Mouse (Mus musculus): Measurements from ENCODE around the gene Anp32b. TPM values are rescaled to one million over a fixed set of nuclear protein-coding genes. Genes with fewer than 3 reads are reported as not detected.

Anp32b gene
- total RNA-seq, 2 experiments from 2014 or later = 58.1 to 66.6 TPM

DNA sequence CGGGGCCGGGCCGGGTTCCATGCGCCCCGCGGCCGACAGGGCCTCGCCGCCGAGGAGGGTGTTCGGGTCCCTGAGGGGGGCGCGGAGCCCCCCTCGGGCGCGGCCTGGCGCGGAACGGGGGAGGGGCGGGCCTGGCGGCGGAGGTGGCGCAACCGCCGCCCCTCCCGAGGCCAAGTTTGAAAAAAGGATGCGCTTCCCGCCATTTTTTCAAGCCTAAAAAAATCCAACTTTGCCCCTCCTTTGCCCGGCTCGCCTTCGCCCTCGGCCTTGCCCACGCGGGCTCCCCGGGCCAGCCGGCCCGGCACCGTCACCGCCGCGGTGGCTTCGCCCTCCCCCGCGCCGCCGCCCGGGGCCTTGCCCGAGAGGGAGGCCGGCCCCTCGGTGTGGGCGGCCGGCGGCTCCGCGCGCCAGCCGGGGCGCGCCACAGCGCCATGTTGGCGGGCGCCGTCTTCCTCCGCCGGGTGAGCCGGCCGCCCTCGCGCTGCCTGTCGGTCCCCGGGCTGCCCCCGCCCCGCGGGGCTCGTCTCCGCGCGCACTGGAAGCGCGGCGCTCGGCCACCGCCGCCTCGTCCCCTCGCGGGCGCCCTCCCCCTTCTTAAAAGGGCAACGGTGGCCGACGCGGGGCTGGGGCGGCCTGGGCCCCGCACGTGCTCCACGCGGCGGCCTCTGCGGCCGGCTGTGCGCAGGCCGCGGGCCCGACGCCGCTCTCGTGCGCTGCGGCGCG, 1.2 kb downstream of the Anp32b start:
- DNase-seq = peak; percentile 79 to 83
- intact Hi-C loops (cut with DNase I) = loop anchor here (2.0 kb wide), 2 partner anchors 35 to 63 kb away; partner anchors contain the start of gene Trmo

DNA sequence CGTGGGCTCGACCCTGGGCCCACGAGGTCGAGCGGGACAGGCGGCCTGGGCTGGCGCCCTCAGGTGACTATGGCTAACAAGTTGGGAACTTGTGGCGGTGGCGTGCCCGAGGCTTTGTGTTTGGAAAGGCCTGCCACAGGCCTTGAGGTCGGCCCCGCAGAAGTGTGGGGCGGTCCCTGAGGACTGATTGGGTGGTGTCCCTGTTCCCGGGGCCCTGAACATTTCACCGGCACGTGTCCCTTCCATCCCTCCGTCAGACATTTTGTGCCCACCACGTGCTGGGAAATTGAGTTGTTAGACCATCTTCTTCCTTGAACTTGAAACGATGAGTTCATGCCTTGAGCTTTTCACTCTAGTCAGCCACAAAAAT, 1.8 kb downstream of the Anp32b start:
- intact Hi-C loops (cut with DNase I) = loop anchor here (2.0 kb wide), 1 partner anchor 34 kb away; no protein-coding TSS in a partner anchor

DNA sequence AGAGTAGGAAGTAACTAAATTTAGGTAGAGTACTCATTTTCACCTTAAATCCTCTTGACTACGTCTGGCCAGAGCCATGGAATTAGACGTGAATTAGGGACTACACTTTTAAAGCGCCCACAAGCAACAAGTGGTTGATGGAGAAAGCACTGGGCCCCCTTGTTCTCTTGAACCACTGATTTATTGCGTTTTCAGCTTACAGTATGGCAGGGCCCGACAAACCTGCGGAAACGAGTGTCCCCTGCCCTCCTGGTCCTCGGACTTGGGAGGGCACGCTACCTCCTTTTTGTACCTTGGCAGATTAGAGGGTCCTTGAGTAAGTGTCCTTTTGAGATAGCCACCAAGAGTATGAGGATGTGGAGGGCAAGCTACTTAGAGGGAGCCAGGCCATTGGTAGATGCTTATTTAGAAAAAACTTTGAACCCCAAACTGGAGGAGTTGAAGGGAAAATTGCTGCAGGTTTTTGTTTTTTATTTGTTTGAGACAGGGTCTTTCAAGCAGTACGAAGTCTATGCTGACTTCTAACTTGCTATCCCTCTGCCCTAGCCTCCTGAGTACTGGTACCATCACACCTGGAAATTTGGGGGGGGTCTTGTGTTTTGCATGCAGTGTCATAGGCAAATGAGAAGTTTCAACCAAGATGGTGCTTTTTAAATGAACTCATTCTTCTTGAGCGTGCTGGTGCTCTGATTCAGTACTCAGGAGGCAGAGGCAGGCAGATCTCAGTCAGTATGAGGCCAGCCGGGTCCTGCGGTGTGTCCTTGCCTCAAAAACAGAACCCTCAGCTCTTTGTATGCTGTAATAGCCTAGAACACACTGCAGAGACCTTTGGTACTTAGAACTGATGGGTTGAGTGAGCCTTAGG, 2.4 kb downstream of the Anp32b start:
- DNase-seq = no peak
- intact Hi-C loops (cut with DNase I) = loop anchor here (2.0 kb wide), 1 partner anchor 34 kb away; no protein-coding TSS in a partner anchor

More for the DNA sequence above, 1.8 kb downstream of the Anp32b start:
- DNase-seq = peak in 1 of 2 experiments; percentile 55

DNA sequence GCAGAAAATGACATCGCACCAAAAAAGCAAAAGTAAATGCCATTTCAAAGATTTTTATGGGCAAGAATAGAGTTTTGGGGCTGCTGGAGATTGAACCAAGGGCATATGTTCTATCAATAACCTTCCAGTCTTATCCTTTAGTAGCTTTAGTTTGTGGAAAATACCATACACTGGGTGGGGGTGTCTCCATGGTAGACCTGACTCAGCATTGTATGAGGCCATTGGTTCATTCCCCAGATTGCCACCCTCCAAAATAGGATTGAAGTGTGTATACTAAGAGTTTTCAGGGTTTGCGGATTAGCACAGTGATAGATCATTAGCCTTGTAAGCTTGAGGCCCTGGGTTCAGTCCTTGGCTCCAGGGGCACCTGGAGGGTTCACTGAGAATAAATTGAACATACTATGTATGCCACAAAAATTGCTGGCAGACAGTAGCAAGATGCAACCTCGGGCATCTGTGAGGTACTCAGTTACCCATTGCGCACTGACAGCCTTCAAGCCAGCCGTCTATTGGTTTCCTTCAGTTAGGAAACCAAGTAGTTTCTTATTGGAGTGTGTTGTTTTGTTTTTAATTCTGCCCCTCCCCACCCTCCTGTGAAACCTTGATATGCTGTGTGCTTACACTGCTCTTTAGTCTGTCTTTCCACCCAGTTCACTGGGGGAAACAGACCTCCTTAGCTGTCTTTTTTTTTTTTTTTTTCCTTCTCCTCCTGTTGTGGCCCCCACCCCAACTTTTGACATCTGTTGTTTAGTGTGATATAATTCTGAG, 3.6 kb downstream of the Anp32b start:
- intact Hi-C loops (cut with DNase I) = no loop called here
- no peak for DNase-seq

DNA sequence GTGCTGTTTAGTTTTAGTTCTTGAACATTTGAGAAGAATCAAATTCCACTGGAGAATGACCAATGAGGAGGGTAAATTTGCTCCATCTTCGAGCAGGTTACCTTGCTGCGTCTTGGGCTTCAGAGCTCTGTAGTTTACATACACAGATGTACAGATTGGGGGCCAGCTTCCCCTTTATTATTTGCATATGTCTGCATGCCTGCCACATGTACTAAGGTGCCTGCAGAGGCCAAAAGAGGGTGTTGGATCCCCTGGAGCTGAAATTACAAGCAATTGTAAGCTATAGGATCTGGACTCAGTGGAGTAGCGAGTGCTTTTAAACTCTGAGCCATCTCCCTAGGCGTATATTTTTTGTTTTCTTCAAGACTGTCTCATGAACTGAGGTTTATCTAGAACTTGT, 6.1 kb downstream of the Anp32b start:
- no peak for DNase-seq
- intact Hi-C loops (cut with DNase I) = no loop called here

DNA sequence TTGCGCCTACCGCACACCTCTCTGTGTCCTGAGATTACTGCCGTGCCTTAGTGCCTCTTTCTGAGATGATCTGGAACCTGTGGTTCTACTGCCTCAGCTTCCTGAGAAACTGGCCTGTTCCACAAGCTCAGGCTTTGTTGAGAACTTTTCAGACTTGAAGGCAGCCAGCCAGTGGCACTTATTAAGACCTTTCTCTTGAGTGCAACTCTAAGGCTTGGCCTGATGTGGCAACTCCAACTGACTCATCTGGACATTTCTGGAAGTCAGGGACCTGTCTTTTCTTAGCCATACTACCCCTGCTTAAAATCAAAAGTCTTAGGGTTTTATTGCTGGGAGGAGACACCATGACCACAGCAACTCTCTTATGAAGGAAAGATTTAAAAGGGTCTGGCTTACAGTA, 6.5 kb downstream of the Anp32b start:
- intact Hi-C loops (cut with DNase I) = no loop called here
- DNase-seq = no peak

DNA sequence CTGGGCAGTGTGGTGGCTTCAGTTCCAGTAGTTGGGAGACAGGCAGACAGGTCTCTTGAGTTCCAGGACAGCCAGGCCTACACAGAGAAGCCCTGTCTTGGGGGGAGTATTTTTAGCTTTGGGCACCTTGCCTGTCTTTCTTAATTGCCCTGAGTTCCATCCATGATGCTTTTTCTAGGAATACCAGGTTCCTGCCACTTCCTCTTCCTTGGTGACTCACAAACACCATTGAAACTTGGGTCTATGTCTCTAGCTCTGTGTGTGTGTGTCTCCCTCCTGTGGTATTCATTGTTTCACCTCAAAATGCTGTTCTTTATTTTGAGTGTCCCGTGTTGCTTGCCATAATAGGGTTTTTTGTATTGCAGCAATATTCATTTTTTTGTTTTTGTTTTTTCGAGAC, 7.7 kb downstream of the Anp32b start:
- intact Hi-C loops (cut with DNase I) = no loop called here
- DNase-seq = no peak

DNA sequence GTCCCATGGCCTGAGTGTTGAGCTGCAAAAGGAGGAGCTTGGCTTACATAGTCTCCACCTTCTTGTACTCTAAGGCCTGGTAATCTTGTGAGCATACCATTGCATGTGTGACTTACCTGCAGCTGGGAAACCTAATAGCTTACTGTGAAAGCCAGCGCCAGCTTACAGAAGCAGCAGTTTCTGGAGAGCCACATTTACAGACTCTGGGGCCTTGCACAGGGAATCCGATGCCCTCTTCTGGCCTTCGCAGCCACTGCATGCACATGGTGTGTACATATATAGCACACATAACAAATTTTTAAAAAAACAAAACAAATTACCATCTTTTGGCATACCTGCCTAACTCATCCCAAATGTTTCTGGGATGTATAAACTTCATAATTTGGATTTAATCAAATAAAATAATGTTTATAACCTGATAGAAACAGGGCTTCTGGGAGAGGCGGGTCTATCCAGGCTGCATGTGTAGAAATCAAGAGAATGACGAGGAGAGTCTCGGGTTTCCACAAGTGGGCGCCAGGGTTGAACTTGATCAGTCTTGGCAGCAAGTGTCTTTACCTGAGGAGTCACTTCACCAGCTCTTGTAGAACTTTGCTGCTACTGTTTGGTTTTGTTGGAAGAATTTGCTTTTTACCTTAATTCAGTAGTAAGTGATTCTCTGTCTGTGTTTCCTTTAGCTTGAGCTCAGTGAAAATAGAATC, 12.6 kb downstream of the Anp32b start:
- DNase-seq = peak in 1 of 2 experiments; percentile 40
- intact Hi-C loops (cut with DNase I) = loop anchor here (5.0 kb wide), 1 partner anchor 261 kb away; no protein-coding TSS in a partner anchor

DNA sequence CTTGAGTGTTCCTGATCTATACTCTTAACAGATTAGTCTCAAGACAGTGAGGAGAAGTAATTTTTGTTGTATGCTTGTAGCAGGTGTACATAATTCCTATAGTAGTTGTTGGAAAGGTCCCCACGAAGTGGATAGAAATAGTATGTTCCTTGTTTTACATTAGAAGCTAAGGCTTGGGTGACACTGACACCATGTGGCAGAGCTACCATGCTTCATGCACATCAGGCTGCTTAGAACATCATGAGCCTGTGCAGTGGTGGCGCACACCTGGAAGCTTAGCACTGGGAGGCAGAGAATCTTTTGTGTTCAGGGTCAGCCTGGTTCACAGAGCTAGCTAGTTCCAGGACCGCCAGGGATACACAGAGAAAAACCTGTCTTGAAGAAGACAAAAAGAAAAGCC, 15.0 kb downstream of the Anp32b start:
- intact Hi-C loops (cut with DNase I) = no loop called here
- DNase-seq = no peak

DNA sequence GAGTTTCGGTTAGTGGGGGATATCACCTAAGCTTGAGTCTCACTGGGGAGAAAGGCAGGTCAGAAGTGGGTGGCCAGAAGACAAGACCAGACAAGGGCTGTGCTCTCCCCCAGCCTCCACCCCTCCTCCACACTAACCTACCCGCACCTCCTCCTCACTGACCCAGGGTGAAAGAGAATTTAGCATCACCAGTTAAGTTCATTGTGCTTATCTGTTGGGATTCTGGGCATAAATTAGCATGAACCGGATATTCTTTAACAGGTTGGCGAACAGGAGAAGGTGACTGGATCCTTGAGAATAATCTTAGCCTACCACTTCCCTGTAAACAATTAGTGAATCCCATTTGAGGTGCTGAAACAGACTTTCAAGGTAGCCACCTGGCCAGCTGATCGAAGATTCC, 24.4 kb downstream of the Anp32b start:
- intact Hi-C loops (cut with DNase I) = no loop called here
- no peak for DNase-seq

DNA sequence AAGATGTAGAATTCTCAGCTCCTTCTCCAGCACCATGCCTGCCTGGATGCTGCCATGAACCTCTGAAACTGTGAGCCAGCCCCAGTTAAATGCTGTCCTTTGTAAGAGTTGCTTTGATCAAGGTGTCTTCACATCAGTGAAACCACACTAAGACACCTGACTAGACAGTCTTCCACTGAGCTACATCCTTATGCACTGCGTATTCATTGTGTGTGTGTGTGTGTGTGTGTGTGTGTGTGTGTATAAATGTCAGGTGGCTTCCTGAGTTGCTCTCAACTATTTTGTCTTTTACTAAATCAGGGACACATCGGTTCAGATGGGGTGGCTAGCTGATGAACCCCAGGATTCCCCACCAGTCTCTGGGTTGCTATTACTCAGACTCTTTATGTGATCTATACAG, 28.4 kb downstream of the Anp32b start:
- no peak for DNase-seq
- intact Hi-C loops (cut with DNase I) = no loop called here

DNA sequence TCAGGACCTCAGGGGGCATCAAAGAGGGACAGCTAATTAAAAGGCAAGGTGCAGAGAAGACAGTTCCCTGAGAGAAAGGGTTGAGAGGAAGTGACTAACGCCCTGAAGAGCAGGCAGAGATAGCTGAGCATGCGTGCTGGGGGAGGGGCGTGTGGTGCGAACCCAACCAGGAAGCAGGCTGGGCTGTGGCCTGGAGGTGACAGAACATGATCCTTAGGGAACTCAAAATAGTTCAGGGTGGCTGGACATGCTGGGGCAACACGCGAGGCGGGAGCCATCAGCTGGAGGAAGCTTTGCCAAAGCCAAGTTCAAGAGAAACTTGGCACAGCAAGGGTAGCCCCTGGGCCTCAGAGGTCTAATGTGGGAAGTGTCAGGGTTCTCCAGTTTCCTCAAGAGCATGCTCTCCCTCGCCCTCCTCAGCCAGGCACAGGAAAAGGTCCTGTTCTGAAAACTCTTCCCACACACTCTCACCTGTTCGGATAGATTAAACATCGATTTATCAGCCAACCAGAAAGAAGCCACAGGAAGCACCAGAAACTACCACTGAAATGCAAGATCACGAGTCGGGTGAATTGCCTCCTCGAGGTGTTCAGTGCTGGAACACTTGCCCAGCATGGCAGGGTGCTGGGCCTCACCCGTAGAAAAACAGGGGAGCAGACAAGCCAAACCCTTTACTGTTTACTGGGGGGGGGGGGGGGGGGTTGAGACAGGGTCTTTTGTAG, 35.2 kb downstream of the Anp32b start:
- peak; percentile 78 to 80 for DNase-seq
- intact Hi-C loops (cut with DNase I) = loop anchor here (2.0 kb wide), 1 partner anchor 33 kb away; no protein-coding TSS in a partner anchor

DNA sequence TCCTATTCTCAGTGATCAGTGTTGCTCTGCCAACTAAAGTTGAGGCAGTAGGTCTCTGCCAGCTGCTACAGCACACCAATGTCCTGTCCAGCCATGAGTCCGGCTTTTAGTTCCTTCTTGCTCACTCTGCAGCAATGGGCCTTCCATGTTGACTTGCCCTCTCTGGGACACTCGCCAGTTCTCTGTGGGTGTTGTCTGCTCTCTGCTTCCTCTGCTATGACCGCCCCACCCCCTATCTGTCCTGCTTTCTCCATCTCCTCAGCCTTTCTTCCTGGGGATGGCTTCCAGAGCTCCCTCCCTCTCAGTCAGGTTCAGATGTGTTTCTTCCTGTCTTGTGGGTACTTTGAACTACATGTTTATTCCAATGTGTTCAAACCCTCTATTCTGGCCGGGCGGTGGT, 36.6 kb downstream of the Anp32b start:
- intact Hi-C loops (cut with DNase I) = loop anchor here (2.0 kb wide), 1 partner anchor 35 kb away; no protein-coding TSS in a partner anchor

DNA sequence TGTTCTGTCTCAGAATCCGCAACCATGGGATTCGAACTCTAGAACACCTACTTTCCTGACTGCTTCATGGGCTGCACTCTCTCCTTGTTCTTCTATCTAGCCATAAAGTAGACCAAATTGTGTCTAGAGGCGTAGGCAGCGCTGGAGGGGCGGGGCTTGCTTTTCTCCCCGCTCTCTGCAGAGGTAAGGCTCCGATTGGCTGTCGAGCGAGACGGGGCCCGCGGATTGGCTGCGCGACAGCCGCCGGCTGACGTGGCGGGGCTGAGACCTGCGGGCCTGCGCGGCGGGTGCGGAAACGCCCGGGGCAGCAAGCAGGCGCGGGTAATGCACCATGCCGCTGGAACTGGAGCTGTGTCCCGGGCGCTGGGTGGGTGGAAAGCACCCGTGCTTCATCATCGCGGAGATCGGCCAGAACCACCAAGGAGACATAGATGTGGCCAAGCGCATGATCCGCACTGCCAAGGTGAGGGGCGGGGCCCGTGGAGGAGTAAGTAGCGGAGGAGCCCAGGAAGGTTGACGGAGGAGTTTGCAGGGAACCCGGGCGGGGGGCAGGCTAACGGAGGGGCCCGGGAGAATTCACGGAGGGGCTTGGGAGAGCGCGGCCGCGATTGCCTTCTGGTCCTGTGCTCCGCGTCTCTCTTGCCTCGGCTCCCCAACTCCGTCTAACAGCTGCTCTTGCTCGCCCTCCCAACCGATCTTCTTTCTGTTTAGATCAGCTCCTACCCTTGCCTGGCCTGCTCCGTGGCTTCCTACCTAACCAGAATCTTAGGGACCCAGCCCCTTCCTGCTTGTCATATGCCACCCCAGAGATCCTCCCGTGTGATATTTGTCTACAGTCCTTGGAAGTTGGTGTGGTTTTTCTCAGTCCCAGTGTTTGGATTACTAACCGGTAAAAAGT, 38.6 kb downstream of the Anp32b start, which contains the start of gene Nans:
Gene Nans (plus strand): TSS at position 221 of the 898 bp plus-strand sequence.
- DNase-seq = peak; percentile 96
- intact Hi-C loops (cut with DNase I) = no loop called here

More for the DNA sequence above, 36.6 kb downstream of the Anp32b start:
- DNase-seq = peak; percentile 65 to 69

DNA sequence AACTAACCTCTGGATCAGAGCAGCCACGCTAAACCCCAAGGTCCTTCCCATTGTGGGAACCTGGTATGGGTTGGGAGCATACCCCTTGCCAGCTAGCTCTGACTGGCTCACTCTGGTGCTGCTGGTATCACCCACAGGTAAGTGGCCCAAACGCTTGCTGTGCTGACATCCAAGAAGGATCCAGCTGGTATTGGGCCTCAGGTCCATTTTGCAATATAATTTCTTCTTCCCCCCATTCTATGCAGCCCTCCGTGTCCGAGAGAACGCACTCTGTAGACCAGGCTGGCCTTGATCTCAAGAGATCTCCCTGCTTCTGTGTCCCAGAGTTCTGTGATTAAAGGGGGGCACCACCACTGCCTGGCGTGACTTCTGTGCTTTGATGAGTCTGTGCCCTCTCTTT, 42.4 kb downstream of the Anp32b start:
- intact Hi-C loops (cut with DNase I) = no loop called here

DNA sequence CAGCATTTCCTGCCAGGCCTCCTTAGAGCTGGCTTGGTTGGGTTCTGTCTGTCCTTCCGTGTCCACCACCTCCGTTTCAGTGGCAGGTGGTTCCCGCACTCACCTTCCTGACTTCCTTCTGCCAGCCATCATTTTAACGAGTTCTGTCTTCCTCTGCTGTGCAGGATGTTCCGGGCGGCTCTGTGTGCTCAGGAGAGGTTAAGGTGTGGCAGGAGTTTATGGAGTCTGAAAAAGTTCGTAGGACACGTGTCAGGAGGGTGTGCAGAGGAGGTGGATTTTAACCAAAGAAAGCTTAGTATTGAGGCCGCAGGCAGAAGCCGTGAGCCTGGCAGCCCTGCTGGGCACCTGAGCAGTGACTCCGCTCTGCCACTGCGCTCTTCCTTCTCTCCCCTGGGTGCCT, 44.8 kb downstream of the Anp32b start:
- intact Hi-C loops (cut with DNase I) = no loop called here
- DNase-seq = no peak

More for the DNA sequence above, 42.4 kb downstream of the Anp32b start:
- no peak for DNase-seq

DNA sequence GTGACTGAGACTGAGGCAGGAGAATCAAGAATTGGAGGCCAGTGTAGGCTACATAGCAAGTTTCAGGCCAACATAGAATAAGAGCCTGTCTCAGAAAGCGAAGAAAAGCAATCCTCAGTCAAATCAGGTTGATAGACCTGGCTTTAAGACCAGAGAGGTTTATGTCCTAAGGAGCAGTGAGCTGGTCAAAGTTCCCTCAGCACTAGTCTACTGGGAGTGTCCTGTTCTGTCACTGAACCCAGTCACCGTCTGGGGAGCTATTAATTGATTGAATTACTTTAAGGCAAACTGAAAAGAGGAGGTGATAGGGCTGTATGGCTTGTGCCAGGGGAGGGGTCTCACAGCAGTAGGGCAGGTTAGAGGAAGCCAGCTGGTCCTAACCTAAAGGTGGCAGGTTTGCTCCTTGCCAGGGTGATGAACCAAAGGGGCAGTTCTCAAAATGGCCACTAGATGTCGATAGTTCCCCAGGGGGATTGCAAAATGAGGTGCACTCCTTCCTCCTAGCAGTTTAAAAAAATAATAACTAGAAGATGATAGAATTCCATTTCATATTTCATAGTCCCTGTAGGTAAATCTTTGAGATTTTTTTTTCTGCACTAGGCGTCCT, 46.7 kb downstream of the Anp32b start:
- peak; percentile 75 to 87 for DNase-seq
- intact Hi-C loops (cut with DNase I) = no loop called here

DNA sequence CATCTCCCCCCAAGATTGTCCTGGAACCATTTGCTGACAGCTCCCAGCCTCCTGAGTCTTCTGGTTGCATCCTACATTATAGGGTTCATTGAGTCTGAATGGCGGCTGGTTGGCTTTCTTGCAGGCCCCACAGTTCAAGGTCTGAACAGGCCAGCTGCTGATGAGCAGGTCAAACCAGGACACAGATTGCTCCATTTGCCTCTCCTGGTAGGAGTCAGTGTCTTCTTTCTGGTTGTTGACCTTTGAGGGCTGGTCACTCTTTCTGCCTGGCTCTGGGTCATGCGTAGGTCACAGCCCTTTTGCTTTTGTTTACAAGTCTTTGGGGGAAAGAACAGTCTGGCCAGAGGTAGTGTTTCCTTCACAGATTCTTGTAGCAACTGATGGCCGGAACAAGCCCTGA, 47.8 kb downstream of the Anp32b start:
- no peak for DNase-seq

More for the DNA sequence above, 47.8 kb downstream of the Anp32b start:
- intact Hi-C loops (cut with DNase I) = loop anchor here (2.0 kb wide), 1 partner anchor 108 kb away; no protein-coding TSS in a partner anchor

Measured in heart, postnatal 14 days (tissue).